Mouse (Mus musculus): ENCODE measurements around the gene Slc6a9.

Slc6a9 gene

GRCm38 (mm10) chr4:117834457-117834844 lies at the start of gene Slc6a9:
Gene Slc6a9, plus strand, starts transcription at chr4:117834506.
- DNase-seq = no peak

- no peak for DNase-seq
These were observed 47.3 kb upstream of the Slc6a9 start for GRCm38 (mm10) chr4:117786963-117787362.

- no peak for DNase-seq
These were observed 46.0 kb upstream of the Slc6a9 start for GRCm38 (mm10) chr4:117788308-117788707.

- DNase-seq = no peak
These were observed 34.4 kb upstream of the Slc6a9 start for GRCm38 (mm10) chr4:117799904-117800303.

- no peak for DNase-seq
These were observed 27.3 kb upstream of the Slc6a9 start for GRCm38 (mm10) chr4:117806992-117807391.

GRCm38 (mm10) chr4:117810933-117811332 lies 23.4 kb upstream of the Slc6a9 start:
- DNase-seq = no peak

- DNase-seq = no peak
These were observed 20.6 kb upstream of the Slc6a9 start for GRCm38 (mm10) chr4:117813591-117814192.

- no peak for DNase-seq
These were observed 20.0 kb upstream of the Slc6a9 start for GRCm38 (mm10) chr4:117814333-117814732.

GRCm38 (mm10) chr4:117816776-117817175 lies 17.5 kb upstream of the Slc6a9 start:
- DNase-seq = no peak

- DNase-seq = no peak
These were observed 16.3 kb upstream of the Slc6a9 start for GRCm38 (mm10) chr4:117818032-117818431.

- DNase-seq = no peak
These were observed 5.6 kb upstream of the Slc6a9 start for GRCm38 (mm10) chr4:117828572-117829145.

GRCm38 (mm10) chr4:117829260-117830123 lies 4.8 kb upstream of the Slc6a9 start:
- DNase-seq = peak; percentile 81 to 82

- DNase-seq = peak in 1 of 2 experiments; percentile 33
These were observed 4.2 kb upstream of the Slc6a9 start for GRCm38 (mm10) chr4:117830124-117830551.

- DNase-seq = no peak
These were observed 3.5 kb upstream of the Slc6a9 start for GRCm38 (mm10) chr4:117830801-117831200.

GRCm38 (mm10) chr4:117831499-117831898 lies 2.8 kb upstream of the Slc6a9 start:
- DNase-seq = no peak

- DNase-seq = no peak
These were observed 2.2 kb upstream of the Slc6a9 start for GRCm38 (mm10) chr4:117831920-117832691.

- peak; percentile 59 to 61 for DNase-seq
These were observed 682 bp downstream of the Slc6a9 start for GRCm38 (mm10) chr4:117834845-117835530.

- peak; percentile 48 to 68 for DNase-seq
These were observed 1.3 kb downstream of the Slc6a9 start for GRCm38 (mm10) chr4:117835531-117836111.

- DNase-seq = peak; percentile 89 to 93
These were observed 2.0 kb downstream of the Slc6a9 start for GRCm38 (mm10) chr4:117836204-117836767.

GRCm38 (mm10) chr4:117837271-117837670 lies 3.0 kb downstream of the Slc6a9 start:
- DNase-seq = no peak

- DNase-seq = no peak
These were observed 5.1 kb downstream of the Slc6a9 start for GRCm38 (mm10) chr4:117839366-117839765.

- no peak for DNase-seq
These were observed 6.5 kb downstream of the Slc6a9 start for GRCm38 (mm10) chr4:117840821-117841220.
